Mouse (Mus musculus): ENCODE measurements around the gene Ms4a6c. TPM values are rescaled to one million over a fixed set of nuclear protein-coding genes. Genes with fewer than 3 reads are reported as not detected.
"Not testable (repeated sequence)": the region's sequence is repeated elsewhere in the genome, so short reads cannot be mapped to it uniquely, and the experiment has no call there.

Gene Ms4a6c
- polyA plus RNA-seq, 1 experiment from 2014 or later, result 1.6 TPM

- no peak within 1 kb of the TSS for H3K27ac ChIP-seq (replicated peaks)
- no peak for ATAC-seq (ENCODE audit: low FRiP score, low read depth)
- H3K9me3 ChIP-seq, result no peaks in the 10 kb centered on the region
- no peak within 1 kb of the TSS for H3K4me2 ChIP-seq
- no peaks in the 10 kb centered on the region for H3K36me3 ChIP-seq
- no peaks in the 10 kb centered on the region for H3K4me1 ChIP-seq (replicated peaks)
- H3K4me3 ChIP-seq, result no peak within 1 kb of the TSS
- H3K9ac ChIP-seq, result no peak within 1 kb of the TSS
- H3K27me3 ChIP-seq, result no peaks in the 10 kb centered on the region
Measured at GRCm38 (mm10) chr19:11516246-11516645, 47.1 kb downstream of the Ms4a6c start, which contains the start of gene Ms4a6b. Gene Ms4a6b (plus strand): TSS chr19:11516512.

GRCm38 (mm10) chr19:11516845-11517244 is 47.7 kb downstream of the Ms4a6c start:
- Histone ChIP-seq H3K4me2 (no peak overlapping the region), H3K36me3 (no peaks in the 10 kb centered on the region), H3K4me3 (no peak overlapping the region), H3K27me3 (no peaks in the 10 kb centered on the region), H3K9me3 (no peaks in the 10 kb centered on the region), H3K9ac (no peak overlapping the region), H3K4me1 (replicated peaks) (no peaks in the 10 kb centered on the region), H3K27ac (replicated peaks) (no peak overlapping the region)
- 83% methylated on average over 4 of the region's 4 CpGs for WGBS
- ATAC-seq (ENCODE audit: low FRiP score, low read depth), result no peak

GRCm38 (mm10) chr19:11517373-11517772 is 48.2 kb downstream of the Ms4a6c start:
- not testable (repeated sequence) for H3K4me3 ChIP-seq; H3K27me3 ChIP-seq; ATAC-seq (ENCODE audit: low FRiP score, low read depth); H3K36me3 ChIP-seq; H3K4me2 ChIP-seq; H3K9me3 ChIP-seq; H3K4me1 ChIP-seq (replicated peaks); H3K9ac ChIP-seq; H3K27ac ChIP-seq (replicated peaks)
- 79% methylated on average over 1 of the region's 1 CpGs for WGBS

DNA sequence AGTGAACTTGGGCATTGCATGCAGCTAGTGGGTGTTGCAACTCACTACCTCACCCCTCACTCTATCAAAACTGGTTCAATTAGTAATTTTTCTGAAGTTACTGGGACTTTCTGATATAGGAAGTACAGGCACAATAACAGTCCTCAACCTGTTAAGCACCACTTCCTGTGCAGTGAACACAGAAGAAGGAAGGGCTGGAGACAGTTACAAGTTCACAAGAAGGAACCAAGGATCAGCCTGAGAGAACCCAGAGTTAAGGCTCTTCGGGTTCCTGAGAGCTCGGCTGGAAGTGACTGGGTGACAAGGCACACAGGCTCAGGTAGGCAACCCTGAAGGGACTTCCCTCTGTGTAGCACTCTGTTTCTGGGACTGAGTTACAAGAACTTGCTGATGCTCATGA is 49.2 kb downstream of the Ms4a6c start:
- H3K36me3 ChIP-seq; H3K27me3 ChIP-seq; ATAC-seq (ENCODE audit: low FRiP score, low read depth); H3K4me2 ChIP-seq; H3K9ac ChIP-seq; H3K9me3 ChIP-seq; H3K27ac ChIP-seq (replicated peaks); H3K4me3 ChIP-seq; H3K4me1 ChIP-seq (replicated peaks): not testable (repeated sequence)
- 88% methylated on average over 2 of the region's 2 CpGs for WGBS

- H3K9ac ChIP-seq, result no peak overlapping the region
- H3K9me3 ChIP-seq, result no peaks in the 10 kb centered on the region
- 93% methylated on average over 3 of the region's 3 CpGs for WGBS
- no peak overlapping the region for H3K4me2 ChIP-seq
- H3K4me3 ChIP-seq, result no peak overlapping the region
- ATAC-seq (ENCODE audit: low FRiP score, low read depth), result no peak
- H3K4me1 ChIP-seq (replicated peaks), result no peaks in the 10 kb centered on the region
- no peaks in the 10 kb centered on the region for H3K27me3 ChIP-seq
- H3K36me3 ChIP-seq, result no peaks in the 10 kb centered on the region
- H3K27ac ChIP-seq (replicated peaks), result no peak overlapping the region
Measured at GRCm38 (mm10) chr19:11520146-11520545, 51.0 kb downstream of the Ms4a6c start.

Other genes starting within 250 kb of the Ms4a6c start
- gene Ms4a12, start 236.9 kb upstream of the Ms4a6c start, polyA plus RNA-seq (2015; fragmentation: Nextera tagmentation; extraction: Ambion mirVana), result not detected in 2 replicates
- not detected in 2 replicates for gene Ms4a1, start 203.1 kb upstream of the Ms4a6c start, polyA plus RNA-seq (2015; fragmentation: Nextera tagmentation; extraction: Ambion mirVana)
- not detected in 2 replicates for gene Ms4a5, start 185.5 kb upstream of the Ms4a6c start, polyA plus RNA-seq (2015; fragmentation: Nextera tagmentation; extraction: Ambion mirVana)
- gene Ms4a14, start 154.9 kb upstream of the Ms4a6c start, polyA plus RNA-seq (2015; fragmentation: Nextera tagmentation; extraction: Ambion mirVana), result 0.09 TPM in 1 of 2 replicates, not detected in the other
- gene Ms4a7, start 133.2 kb upstream of the Ms4a6c start, polyA plus RNA-seq (2015; fragmentation: Nextera tagmentation; extraction: Ambion mirVana), result 4.0 and 4.4 TPM in 2 replicates
- 2.3 and 3.0 TPM in 2 replicates for gene Ms4a4a, start 93.8 kb upstream of the Ms4a6c start, polyA plus RNA-seq (2015; fragmentation: Nextera tagmentation; extraction: Ambion mirVana)
- gene Ms4a4c, start 64.6 kb upstream of the Ms4a6c start, polyA plus RNA-seq (2015; fragmentation: Nextera tagmentation; extraction: Ambion mirVana), result 2.1 TPM in 1 of 2 replicates, not detected in the other
- 0.09 TPM in 1 of 2 replicates, not detected in the other for gene Ms4a4b, start 25.8 kb upstream of the Ms4a6c start, polyA plus RNA-seq (2015; fragmentation: Nextera tagmentation; extraction: Ambion mirVana)
- 0.31 TPM in 1 of 2 replicates, not detected in the other for gene Gm8369, start 16.6 kb downstream of the Ms4a6c start, polyA plus RNA-seq (2015; fragmentation: Nextera tagmentation; extraction: Ambion mirVana)
- gene Ms4a6b, start 47.1 kb downstream of the Ms4a6c start, polyA plus RNA-seq (2015; fragmentation: Nextera tagmentation; extraction: Ambion mirVana), result 2.0 and 3.8 TPM in 2 replicates
- gene Ms4a4d, start 67.4 kb downstream of the Ms4a6c start, polyA plus RNA-seq (2015; fragmentation: Nextera tagmentation; extraction: Ambion mirVana), result 0.10 TPM in 1 of 2 replicates, not detected in the other
- 2.6 and 3.0 TPM in 2 replicates for gene Ms4a6d, start 135.5 kb downstream of the Ms4a6c start, polyA plus RNA-seq (2015; fragmentation: Nextera tagmentation; extraction: Ambion mirVana)
- 0.13 and 0.19 TPM in 2 replicates for gene Ms4a2, start 154.4 kb downstream of the Ms4a6c start, polyA plus RNA-seq (2015; fragmentation: Nextera tagmentation; extraction: Ambion mirVana)
- gene Ms4a3, start 171.5 kb downstream of the Ms4a6c start, polyA plus RNA-seq (2015; fragmentation: Nextera tagmentation; extraction: Ambion mirVana), result not detected in 2 replicates
- gene Oosp2, start 191.2 kb downstream of the Ms4a6c start, polyA plus RNA-seq (2015; fragmentation: Nextera tagmentation; extraction: Ambion mirVana), result not detected in 2 replicates
- not detected in 2 replicates for gene Oosp1, start 221.8 kb downstream of the Ms4a6c start, polyA plus RNA-seq (2015; fragmentation: Nextera tagmentation; extraction: Ambion mirVana)
- not detected in 2 replicates for gene Oosp3, start 227.7 kb downstream of the Ms4a6c start, polyA plus RNA-seq (2015; fragmentation: Nextera tagmentation; extraction: Ambion mirVana)

Data from hindbrain, embryonic 15.5 days (tissue).